Mouse (Mus musculus): ENCODE results near the gene Clcn6. TPM values are rescaled to one million over a fixed set of nuclear protein-coding genes. Genes with fewer than 3 reads are reported as not detected.
A peak's percentile ranks its signal among the peaks of the same experiment; 100 is the strongest.

The Clcn6 gene
- total RNA-seq, 1 experiment: 32.5 TPM

GRCm38 (mm10) chr4:148081201-148081600 lies 42.6 kb upstream of the Clcn6 start:
- Histone ChIP-seq H3K36me3 (ENCODE audit: control insufficient read depth, insufficient read depth, low read length, poor library complexity, severe bottlenecking) (peaks cover 27% of the 10 kb centered on the region), H3K9ac (ENCODE audit: insufficient read depth, low read depth, low read length, poor library complexity, severe bottlenecking) (no peak overlapping the region), H3K4me3 (ENCODE audit: insufficient read depth in 1 of 2, low read depth in 1 of 2, low read length in 2 of 2, poor library complexity in 1 of 2, severe bottlenecking in 1 of 2) (no peak overlapping the region), H3K4me1 (ENCODE audit: control insufficient read depth in 2 of 2, insufficient read depth in 2 of 2, low read length in 2 of 2, poor library complexity in 1 of 2) (peaks cover 6 to 16% of the 10 kb centered on the region in 2 experiments; a peak in 2 of 4 replicates), H3K27ac (ENCODE audit: insufficient read depth, low read depth, low read length, poor library complexity, severe bottlenecking) (no peak overlapping the region), H3K9me3 (ENCODE audit: control insufficient read depth, insufficient read depth, low read depth, low read length) (no peaks in the 10 kb centered on the region)
- in situ Hi-C loops (cut with MboI; ENCODE audit: low sequenced_read_pairs in 2 of 2, unreplicated experiment in 2 of 2): no loop called here
- TF ChIP-seq ZNF384 (IDR thresholded peaks at IDR 0.05; ENCODE audit: low read depth, low read length): no peak
- TF ChIP-seq HCFC1 (IDR thresholded peaks at IDR 0.05; ENCODE audit: borderline replicate concordance, insufficient read depth, low read length): no peak
- TF ChIP-seq ZC3H11A (IDR thresholded peaks at IDR 0.05; ENCODE audit: borderline replicate concordance, low read depth, low read length): no peak
- TF ChIP-seq MAFK (IDR thresholded peaks at IDR 0.05; ENCODE audit: insufficient read depth, low read depth, low read length): no peak
- no peak for TF ChIP-seq CHD2 (IDR thresholded peaks at IDR 0.05; ENCODE audit: low read depth, low read length)
- DNase-seq (ENCODE audit: low read depth, low spot score): no peak

GRCm38 (mm10) chr4:148080597-148080973 lies 42.0 kb upstream of the Clcn6 start:
- DNase-seq (ENCODE audit: low read depth, low spot score): no peak
- H3K27ac ChIP-seq (ENCODE audit: insufficient read depth, low read depth, low read length, poor library complexity, severe bottlenecking): no peak overlapping the region
- H3K9ac ChIP-seq (ENCODE audit: insufficient read depth, low read depth, low read length, poor library complexity, severe bottlenecking): no peak overlapping the region
- peaks cover 6 to 14% of the 10 kb centered on the region in 2 experiments; a peak in 2 of 4 replicates for H3K4me1 ChIP-seq (ENCODE audit: control insufficient read depth in 2 of 2, insufficient read depth in 2 of 2, low read length in 2 of 2, poor library complexity in 1 of 2)
- H3K36me3 ChIP-seq (ENCODE audit: control insufficient read depth, insufficient read depth, low read length, poor library complexity, severe bottlenecking): peaks cover 27% of the 10 kb centered on the region
- TF ChIP-seq ZC3H11A (IDR thresholded peaks at IDR 0.05; ENCODE audit: borderline replicate concordance, low read depth, low read length): no peak
- no peak for TF ChIP-seq HCFC1 (IDR thresholded peaks at IDR 0.05; ENCODE audit: borderline replicate concordance, insufficient read depth, low read length)
- no peak for TF ChIP-seq ZNF384 (IDR thresholded peaks at IDR 0.05; ENCODE audit: low read depth, low read length)
- no peak for TF ChIP-seq MAFK (IDR thresholded peaks at IDR 0.05; ENCODE audit: insufficient read depth, low read depth, low read length)
- TF ChIP-seq CHD2 (IDR thresholded peaks at IDR 0.05; ENCODE audit: low read depth, low read length): no peak
- no peaks in the 10 kb centered on the region for H3K9me3 ChIP-seq (ENCODE audit: control insufficient read depth, insufficient read depth, low read depth, low read length)
- in situ Hi-C loops (cut with MboI; ENCODE audit: low sequenced_read_pairs in 2 of 2, unreplicated experiment in 2 of 2): no loop called here
- no peak overlapping the region for H3K4me3 ChIP-seq (ENCODE audit: insufficient read depth in 1 of 2, low read depth in 1 of 2, low read length in 2 of 2, poor library complexity in 1 of 2, severe bottlenecking in 1 of 2)

- Histone ChIP-seq H3K27ac (ENCODE audit: insufficient read depth, low read depth, low read length, poor library complexity, severe bottlenecking) (0 out of 2 replicates have a peak overlapping the region, but pooled peaks have one; percentile 9), H3K36me3 (ENCODE audit: control insufficient read depth, insufficient read depth, low read length, poor library complexity, severe bottlenecking) (peaks cover 27% of the 10 kb centered on the region), H3K9ac (ENCODE audit: insufficient read depth, low read depth, low read length, poor library complexity, severe bottlenecking) (no peak overlapping the region), H3K4me1 (ENCODE audit: control insufficient read depth in 2 of 2, insufficient read depth in 2 of 2, low read length in 2 of 2, poor library complexity in 1 of 2) (peaks cover 6 to 17% of the 10 kb centered on the region in 2 experiments; a peak in 2 of 4 replicates), H3K9me3 (ENCODE audit: control insufficient read depth, insufficient read depth, low read depth, low read length) (no peaks in the 10 kb centered on the region), H3K4me3 (ENCODE audit: insufficient read depth in 1 of 2, low read depth in 1 of 2, low read length in 2 of 2, poor library complexity in 1 of 2, severe bottlenecking in 1 of 2) (no peak overlapping the region)
- no peak for DNase-seq (ENCODE audit: low read depth, low spot score)
- TF ChIP-seq ZC3H11A (IDR thresholded peaks at IDR 0.05; ENCODE audit: borderline replicate concordance, low read depth, low read length) (no peak), MAFK (IDR thresholded peaks at IDR 0.05; ENCODE audit: insufficient read depth, low read depth, low read length) (no peak), ZNF384 (IDR thresholded peaks at IDR 0.05; ENCODE audit: low read depth, low read length) (no peak), HCFC1 (IDR thresholded peaks at IDR 0.05; ENCODE audit: borderline replicate concordance, insufficient read depth, low read length) (no peak), CHD2 (IDR thresholded peaks at IDR 0.05; ENCODE audit: low read depth, low read length) (no peak)
- in situ Hi-C loops (cut with MboI; ENCODE audit: low sequenced_read_pairs in 2 of 2, unreplicated experiment in 2 of 2): no loop called here
Measured at GRCm38 (mm10) chr4:148079944-148080596, 41.4 kb upstream of the Clcn6 start.

GRCm38 (mm10) chr4:148079212-148079611 lies 40.6 kb upstream of the Clcn6 start:
- H3K9ac ChIP-seq (ENCODE audit: insufficient read depth, low read depth, low read length, poor library complexity, severe bottlenecking): no peak overlapping the region
- TF ChIP-seq ZC3H11A (IDR thresholded peaks at IDR 0.05; ENCODE audit: borderline replicate concordance, low read depth, low read length): no peak
- TF ChIP-seq CHD2 (IDR thresholded peaks at IDR 0.05; ENCODE audit: low read depth, low read length): no peak
- no peak for TF ChIP-seq HCFC1 (IDR thresholded peaks at IDR 0.05; ENCODE audit: borderline replicate concordance, insufficient read depth, low read length)
- no peak for TF ChIP-seq MAFK (IDR thresholded peaks at IDR 0.05; ENCODE audit: insufficient read depth, low read depth, low read length)
- no peak for TF ChIP-seq ZNF384 (IDR thresholded peaks at IDR 0.05; ENCODE audit: low read depth, low read length)
- peaks cover 6 to 22% of the 10 kb centered on the region in 2 experiments; a peak in 2 of 4 replicates for H3K4me1 ChIP-seq (ENCODE audit: control insufficient read depth in 2 of 2, insufficient read depth in 2 of 2, low read length in 2 of 2, poor library complexity in 1 of 2)
- peaks cover 27% of the 10 kb centered on the region for H3K36me3 ChIP-seq (ENCODE audit: control insufficient read depth, insufficient read depth, low read length, poor library complexity, severe bottlenecking)
- in situ Hi-C loops (cut with MboI; ENCODE audit: low sequenced_read_pairs in 2 of 2, unreplicated experiment in 2 of 2): no loop called here
- H3K27ac ChIP-seq (ENCODE audit: insufficient read depth, low read depth, low read length, poor library complexity, severe bottlenecking): no peak overlapping the region
- no peak for DNase-seq (ENCODE audit: low read depth, low spot score)
- no peak overlapping the region for H3K4me3 ChIP-seq (ENCODE audit: insufficient read depth in 1 of 2, low read depth in 1 of 2, low read length in 2 of 2, poor library complexity in 1 of 2, severe bottlenecking in 1 of 2)
- H3K9me3 ChIP-seq (ENCODE audit: control insufficient read depth, insufficient read depth, low read depth, low read length): no peaks in the 10 kb centered on the region
